Mouse (Mus musculus): ENCODE measurements around the gene Tspear. TPM values are rescaled to one million over a fixed set of nuclear protein-coding genes. Genes with fewer than 3 reads are reported as not detected.
"Not testable (repeated sequence)": the region's sequence is repeated elsewhere in the genome, so short reads cannot be mapped to it uniquely, and the experiment has no call there.

The Tspear gene
- polyA plus RNA-seq, 1 experiment from 2014 or later = 1.5 TPM

DNA sequence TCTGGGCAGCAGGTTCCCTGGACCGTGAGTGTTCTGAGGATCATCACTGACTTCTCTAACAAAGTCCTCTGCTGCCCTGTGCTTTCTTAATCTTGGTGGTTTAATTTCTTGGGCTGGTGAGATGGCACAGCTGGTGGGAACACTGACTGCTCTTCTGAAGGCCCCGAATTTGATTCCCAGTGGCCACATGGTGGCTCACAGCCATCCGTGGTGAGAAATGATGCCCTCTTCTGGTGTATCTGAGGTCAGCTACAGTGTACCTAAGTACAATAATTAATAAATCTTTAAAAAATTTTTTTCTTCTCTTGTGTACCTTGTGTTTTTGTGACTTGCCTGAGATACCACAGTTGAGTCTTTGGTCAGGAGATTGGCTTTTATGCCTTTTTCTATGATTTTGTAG is 65.9 kb downstream of the Tspear start:
- not testable (repeated sequence) for H3K36me3 ChIP-seq (ENCODE audit: control insufficient read depth, insufficient read depth, low read length); H3K9ac ChIP-seq (replicated peaks; ENCODE audit: low read depth, low read length); H3K27me3 ChIP-seq (ENCODE audit: control insufficient read depth, insufficient read depth, low read length); H3K4me3 ChIP-seq (ENCODE audit: low read depth, low read length); H3K4me1 ChIP-seq (ENCODE audit: control insufficient read depth, insufficient read depth, low read length); H3K9me3 ChIP-seq (ENCODE audit: control insufficient read depth, low read length); H3K27ac ChIP-seq (ENCODE audit: low read depth, low read length); ATAC-seq (ENCODE audit: low read depth); H3K4me2 ChIP-seq (ENCODE audit: low read depth, low read length)
- WGBS = 65% methylated on average over 3 of the region's 3 CpGs

DNA sequence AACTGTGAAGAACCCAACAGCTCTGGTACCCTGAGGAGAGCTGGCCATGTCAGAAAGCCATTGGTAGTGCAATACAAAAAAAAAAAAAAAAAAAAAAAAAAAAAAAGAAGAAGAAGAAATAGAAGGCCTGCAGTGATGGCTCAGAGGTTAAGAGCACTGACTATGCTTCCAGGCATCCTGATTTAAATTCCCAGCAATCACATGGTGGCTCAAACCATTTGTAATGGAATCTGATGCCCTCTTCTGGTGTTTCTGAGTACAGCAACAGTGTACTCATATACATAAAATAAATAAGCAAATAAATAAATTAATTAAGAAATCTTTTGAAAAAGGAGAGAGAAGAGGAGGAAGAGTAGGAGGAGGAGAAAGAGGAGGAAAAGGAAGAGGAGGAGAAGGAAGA is 67.1 kb downstream of the Tspear start:
- no peaks in the 10 kb centered on the region for H3K9me3 ChIP-seq (ENCODE audit: control insufficient read depth, low read length)
- no peaks in the 10 kb centered on the region for H3K36me3 ChIP-seq (ENCODE audit: control insufficient read depth, insufficient read depth, low read length)
- no peak overlapping the region for H3K27ac ChIP-seq (ENCODE audit: low read depth, low read length)
- H3K4me1 ChIP-seq (ENCODE audit: control insufficient read depth, insufficient read depth, low read length) = no peaks in the 10 kb centered on the region
- no peaks in the 10 kb centered on the region for H3K27me3 ChIP-seq (ENCODE audit: control insufficient read depth, insufficient read depth, low read length)
- no peak overlapping the region for H3K9ac ChIP-seq (replicated peaks; ENCODE audit: low read depth, low read length)
- no peak overlapping the region for H3K4me2 ChIP-seq (ENCODE audit: low read depth, low read length)
- ATAC-seq (ENCODE audit: low read depth) = no peak
- H3K4me3 ChIP-seq (ENCODE audit: low read depth, low read length) = no peak overlapping the region

DNA sequence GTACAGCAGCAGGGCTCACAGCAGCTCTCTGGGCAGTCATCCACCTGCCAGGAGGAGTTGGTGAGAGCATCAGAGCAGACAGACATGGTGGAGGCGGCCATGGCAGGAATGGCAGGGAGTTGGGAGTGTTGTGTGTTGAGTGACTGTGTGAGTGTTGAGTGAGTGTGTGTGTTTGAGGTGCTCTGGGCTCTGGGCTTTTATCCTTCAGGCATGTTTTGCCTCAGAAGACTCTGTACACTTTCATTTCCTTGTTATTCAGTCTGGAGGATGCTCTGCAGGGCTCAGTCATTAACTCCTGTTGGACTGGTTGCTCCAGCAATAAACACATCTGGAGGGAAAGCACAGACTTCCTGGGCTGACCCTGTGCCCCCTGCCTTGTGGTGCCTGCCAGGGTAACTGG is 73.2 kb downstream of the Tspear start, which contains the start of gene Gm3233:
Gm3233 (minus strand) TSS at position 101 of the 400 bp plus-strand sequence.
- not testable (repeated sequence) for H3K4me1 ChIP-seq (ENCODE audit: control insufficient read depth, insufficient read depth, low read length); ATAC-seq (ENCODE audit: low read depth)
- WGBS = no CpG with 5 or more reads among the region's 1 CpGs

DNA sequence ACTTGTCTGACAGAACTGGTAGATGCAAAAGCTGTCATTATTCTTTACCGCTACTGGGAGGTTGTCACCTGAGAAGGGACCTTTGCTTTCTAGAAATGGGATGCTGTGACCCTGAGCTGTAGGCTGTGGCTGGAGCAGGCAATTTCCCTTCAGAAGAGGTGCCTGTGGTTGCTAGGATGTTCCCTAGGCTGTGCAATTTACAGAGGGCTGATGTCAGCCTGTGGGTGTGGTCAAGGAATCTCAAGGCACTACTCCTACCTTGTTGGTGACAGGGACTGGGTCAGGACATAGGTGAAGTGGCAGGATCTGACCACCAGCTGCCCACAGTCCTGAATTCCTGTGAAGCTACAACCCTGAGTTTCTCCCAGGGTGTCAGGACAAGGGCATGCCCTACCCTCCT is 83.4 kb downstream of the Tspear start:
- H3K9me3 ChIP-seq (ENCODE audit: control insufficient read depth, low read length) = no peaks in the 10 kb centered on the region
- H3K4me2 ChIP-seq (ENCODE audit: low read depth, low read length) = no peak overlapping the region
- H3K4me3 ChIP-seq (ENCODE audit: low read depth, low read length) = no peak overlapping the region
- H3K27me3 ChIP-seq (ENCODE audit: control insufficient read depth, insufficient read depth, low read length) = no peaks in the 10 kb centered on the region
- H3K36me3 ChIP-seq (ENCODE audit: control insufficient read depth, insufficient read depth, low read length) = no peaks in the 10 kb centered on the region
- no peak for ATAC-seq (ENCODE audit: low read depth)
- WGBS = 85% methylated on average over 1 of the region's 1 CpGs
- H3K27ac ChIP-seq (ENCODE audit: low read depth, low read length) = no peak overlapping the region
- no peaks in the 10 kb centered on the region for H3K4me1 ChIP-seq (ENCODE audit: control insufficient read depth, insufficient read depth, low read length)
- no peak overlapping the region for H3K9ac ChIP-seq (replicated peaks; ENCODE audit: low read depth, low read length)

More for the DNA sequence above, 73.2 kb downstream of the Tspear start, which contains the start of gene Gm3233:
- H3K27ac ChIP-seq (ENCODE audit: low read depth, low read length); H3K9me3 ChIP-seq (ENCODE audit: control insufficient read depth, low read length); H3K36me3 ChIP-seq (ENCODE audit: control insufficient read depth, insufficient read depth, low read length); H3K4me3 ChIP-seq (ENCODE audit: low read depth, low read length); H3K27me3 ChIP-seq (ENCODE audit: control insufficient read depth, insufficient read depth, low read length); H3K9ac ChIP-seq (replicated peaks; ENCODE audit: low read depth, low read length); H3K4me2 ChIP-seq (ENCODE audit: low read depth, low read length): not testable (repeated sequence)

DNA sequence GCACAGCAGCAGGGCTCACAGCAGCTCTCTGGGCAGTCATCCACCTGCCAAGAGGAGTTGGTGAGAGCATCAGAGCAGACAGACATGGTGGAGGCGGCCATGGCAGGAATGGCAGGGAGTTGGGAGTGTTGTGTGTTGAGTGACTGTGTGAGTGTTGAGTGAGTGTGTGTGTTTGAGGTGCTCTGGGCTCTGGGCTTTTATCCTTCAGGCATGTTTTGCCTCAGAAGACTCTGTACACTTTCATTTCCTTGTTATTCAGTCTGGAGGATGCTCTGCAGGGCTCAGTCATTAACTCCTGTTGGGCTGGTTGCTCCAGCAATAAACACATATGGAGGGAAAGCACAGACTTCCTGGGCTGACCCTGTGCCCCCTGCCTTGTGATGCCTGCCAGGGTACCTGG is 84.9 kb downstream of the Tspear start, which contains the start of gene Gm3238:
Gm3238 (minus strand) TSS at position 101 of the 400 bp plus-strand sequence.
- not testable (repeated sequence) for ATAC-seq (ENCODE audit: low read depth); H3K36me3 ChIP-seq (ENCODE audit: control insufficient read depth, insufficient read depth, low read length); H3K27ac ChIP-seq (ENCODE audit: low read depth, low read length); H3K27me3 ChIP-seq (ENCODE audit: control insufficient read depth, insufficient read depth, low read length); H3K9ac ChIP-seq (replicated peaks; ENCODE audit: low read depth, low read length); H3K4me2 ChIP-seq (ENCODE audit: low read depth, low read length); H3K9me3 ChIP-seq (ENCODE audit: control insufficient read depth, low read length); H3K4me3 ChIP-seq (ENCODE audit: low read depth, low read length); H3K4me1 ChIP-seq (ENCODE audit: control insufficient read depth, insufficient read depth, low read length)
- WGBS = 60% methylated on average over 1 of the region's 1 CpGs

DNA sequence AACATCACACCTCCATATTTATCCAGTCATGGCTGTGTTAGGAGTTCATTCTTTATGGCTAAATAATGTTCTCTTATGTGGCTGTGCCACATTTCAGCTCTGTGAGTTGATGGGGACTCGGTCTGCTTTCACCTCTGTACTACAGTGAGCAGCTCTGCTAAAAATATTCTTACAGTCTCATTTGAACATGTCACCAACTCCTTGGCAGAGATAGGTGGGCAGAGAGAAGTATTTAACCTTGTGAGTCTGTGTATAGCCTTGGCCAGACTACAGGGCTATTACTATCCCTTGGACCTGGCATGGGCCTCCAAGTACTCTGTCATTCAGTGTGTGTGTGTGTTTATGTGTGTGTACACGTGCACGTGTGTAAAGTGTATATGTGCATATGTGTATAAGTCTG is 85.8 kb downstream of the Tspear start:
- WGBS = 75% methylated on average over 1 of the region's 3 CpGs
- H3K4me2 ChIP-seq (ENCODE audit: low read depth, low read length); H3K9ac ChIP-seq (replicated peaks; ENCODE audit: low read depth, low read length); H3K4me3 ChIP-seq (ENCODE audit: low read depth, low read length); H3K27ac ChIP-seq (ENCODE audit: low read depth, low read length); ATAC-seq (ENCODE audit: low read depth); H3K9me3 ChIP-seq (ENCODE audit: control insufficient read depth, low read length); H3K36me3 ChIP-seq (ENCODE audit: control insufficient read depth, insufficient read depth, low read length); H3K27me3 ChIP-seq (ENCODE audit: control insufficient read depth, insufficient read depth, low read length); H3K4me1 ChIP-seq (ENCODE audit: control insufficient read depth, insufficient read depth, low read length): not testable (repeated sequence)

DNA sequence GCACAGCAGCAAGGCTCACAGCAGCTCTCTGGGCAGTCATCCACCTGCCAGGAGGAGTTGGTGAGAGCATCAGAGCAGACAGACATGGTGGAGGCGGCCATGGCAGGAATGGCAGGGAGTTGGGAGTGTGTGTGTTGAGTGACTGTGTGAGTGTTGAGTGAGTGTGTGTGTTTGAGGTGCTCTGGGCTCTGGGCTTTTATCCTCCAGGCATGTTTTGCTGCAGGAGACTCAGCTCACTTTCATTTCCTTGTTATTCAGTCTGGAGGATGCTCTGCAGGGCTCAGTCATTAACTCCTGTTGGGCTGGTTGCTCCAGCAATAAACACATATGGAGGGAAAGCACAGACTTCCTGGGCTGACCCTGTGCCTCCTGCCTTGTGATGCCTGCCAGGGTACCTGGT is 90.5 kb downstream of the Tspear start, which contains the start of gene Gm7138:
Gm7138 (minus strand) TSS at position 101 of the 400 bp plus-strand sequence.
- H3K9me3 ChIP-seq (ENCODE audit: control insufficient read depth, low read length); H3K9ac ChIP-seq (replicated peaks; ENCODE audit: low read depth, low read length); H3K4me3 ChIP-seq (ENCODE audit: low read depth, low read length); ATAC-seq (ENCODE audit: low read depth); H3K4me2 ChIP-seq (ENCODE audit: low read depth, low read length); H3K36me3 ChIP-seq (ENCODE audit: control insufficient read depth, insufficient read depth, low read length); H3K27ac ChIP-seq (ENCODE audit: low read depth, low read length); H3K4me1 ChIP-seq (ENCODE audit: control insufficient read depth, insufficient read depth, low read length); H3K27me3 ChIP-seq (ENCODE audit: control insufficient read depth, insufficient read depth, low read length): not testable (repeated sequence)
- 40% methylated on average over 1 of the region's 1 CpGs for whole genome bisulfite sequencing

DNA sequence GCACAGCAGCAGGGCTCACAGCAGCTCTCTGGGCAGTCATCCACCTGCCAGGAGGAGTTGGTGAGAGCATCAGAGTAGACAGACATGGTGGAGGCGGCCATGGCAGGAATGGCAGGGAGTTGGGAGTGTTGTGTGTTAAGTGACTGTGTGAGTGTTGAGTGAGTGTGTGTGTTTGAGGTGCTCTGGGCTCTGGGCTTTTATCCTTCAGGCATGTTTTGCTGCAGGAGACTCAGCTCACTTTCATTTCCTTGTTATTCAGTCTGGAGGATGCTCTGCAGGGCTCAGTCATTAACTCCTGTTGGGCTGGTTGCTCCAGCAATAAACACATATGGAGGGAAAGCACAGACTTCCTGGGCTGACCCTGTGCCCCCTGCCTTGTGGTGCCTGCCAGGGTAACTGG is 96.1 kb downstream of the Tspear start, which contains the start of gene Gm3250:
Gm3250 (minus strand) TSS at position 101 of the 400 bp plus-strand sequence.
- not testable (repeated sequence) for H3K36me3 ChIP-seq (ENCODE audit: control insufficient read depth, insufficient read depth, low read length); H3K9me3 ChIP-seq (ENCODE audit: control insufficient read depth, low read length); ATAC-seq (ENCODE audit: low read depth); H3K27me3 ChIP-seq (ENCODE audit: control insufficient read depth, insufficient read depth, low read length); H3K9ac ChIP-seq (replicated peaks; ENCODE audit: low read depth, low read length); H3K4me3 ChIP-seq (ENCODE audit: low read depth, low read length); H3K27ac ChIP-seq (ENCODE audit: low read depth, low read length); H3K4me2 ChIP-seq (ENCODE audit: low read depth, low read length); H3K4me1 ChIP-seq (ENCODE audit: control insufficient read depth, insufficient read depth, low read length)
- 40% methylated on average over 1 of the region's 1 CpGs for WGBS

DNA sequence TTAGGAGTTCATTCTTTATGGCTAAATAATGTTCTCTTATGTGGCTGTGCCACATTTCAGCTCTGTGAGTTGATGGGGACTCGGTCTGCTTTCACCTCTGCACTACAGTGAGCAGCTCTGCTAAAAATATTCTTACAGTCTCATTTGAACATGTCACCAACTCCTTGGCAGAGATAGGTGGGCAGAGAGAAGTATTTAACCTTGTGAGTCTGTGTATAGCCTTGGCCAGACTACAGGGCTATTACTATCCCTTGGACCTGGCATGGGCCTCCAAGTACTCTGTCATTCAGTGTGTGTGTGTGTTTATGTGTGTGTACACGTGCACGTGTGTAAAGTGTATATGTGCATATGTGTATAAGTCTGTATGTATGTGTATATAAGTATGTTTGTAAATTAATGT is 97.0 kb downstream of the Tspear start:
- H3K4me2 ChIP-seq (ENCODE audit: low read depth, low read length); H3K36me3 ChIP-seq (ENCODE audit: control insufficient read depth, insufficient read depth, low read length); H3K27ac ChIP-seq (ENCODE audit: low read depth, low read length); H3K4me1 ChIP-seq (ENCODE audit: control insufficient read depth, insufficient read depth, low read length); H3K27me3 ChIP-seq (ENCODE audit: control insufficient read depth, insufficient read depth, low read length); H3K9me3 ChIP-seq (ENCODE audit: control insufficient read depth, low read length); H3K9ac ChIP-seq (replicated peaks; ENCODE audit: low read depth, low read length); H3K4me3 ChIP-seq (ENCODE audit: low read depth, low read length); ATAC-seq (ENCODE audit: low read depth): not testable (repeated sequence)
- 100% methylated on average over 1 of the region's 3 CpGs for WGBS
